Mouse (Mus musculus) hindbrain, embryonic 16.5 days (tissue): Measurements from ENCODE around the gene Osbp. TPM values are rescaled to one million over a fixed set of nuclear protein-coding genes. Genes with fewer than 3 reads are reported as not detected.
A peak's percentile ranks its signal among the peaks of the same experiment; 100 is the strongest.
"Not testable (repeated sequence)": the region's sequence is repeated elsewhere in the genome, so short reads cannot be mapped to it uniquely, and the experiment has no call there.

Experiments
- ATAC-seq: fragments of 200-750 bp; cut with Nextera tagmentation; 2 replicates; pipeline ENCODE4 v1.8.0; 2017; ENCODE audit warnings: moderate TSS enrichment, moderate library complexity
- H3K27ac ChIP-seq: fragments of 300-500 bp; sonication (generic); 2 replicates; pipeline ENCODE4 v1.5.1; 2014; ENCODE audit warnings: low read depth, mild to moderate bottlenecking, control low read depth, low read length, moderate library complexity
- H3K27me3 ChIP-seq: fragments of 300-500 bp; sonication (generic); replicated peaks from 2 replicates; pipeline ENCODE4 v1.6.1; 2014; ENCODE audit warnings: low read length; ENCODE audit not compliant: control insufficient read depth, insufficient read depth
- H3K36me3 ChIP-seq: fragments of 300-500 bp; sonication (generic); 2 replicates; pipeline ENCODE4 v1.6.1; 2014; ENCODE audit warnings: mild to moderate bottlenecking, low read length, moderate library complexity, mixed read lengths; ENCODE audit not compliant: control insufficient read depth, insufficient read depth
- H3K4me1 ChIP-seq: fragments of 300-500 bp; sonication (generic); 2 replicates; pipeline ENCODE4 v1.6.1; 2014; ENCODE audit warnings: low read depth, low read length; ENCODE audit not compliant: control insufficient read depth, insufficient read depth
- H3K4me2 ChIP-seq: fragments of 300-500 bp; sonication (generic); 2 replicates; pipeline ENCODE4 v1.6.1; 2014; ENCODE audit warnings: mild to moderate bottlenecking, low read length, control low read depth, moderate library complexity
- H3K4me3 ChIP-seq: fragments of 300-500 bp; sonication (generic); 2 replicates; pipeline ENCODE4 v1.5.1; 2014; ENCODE audit warnings: mild to moderate bottlenecking, low read length, control low read depth, moderate library complexity
- H3K9ac ChIP-seq: fragments of 300-500 bp; sonication (generic); 2 replicates; pipeline ENCODE4 v1.6.1; 2014; ENCODE audit warnings: low read depth, mild to moderate bottlenecking, control low read depth, low read length, moderate library complexity
- H3K9me3 ChIP-seq: fragments of 300-500 bp; sonication (generic); 2 replicates; pipeline ENCODE4 v1.6.1; 2014; ENCODE audit warnings: mild to moderate bottlenecking, low read length, moderate library complexity; ENCODE audit not compliant: control insufficient read depth
- WGBS: fragments of 180-500 bp; shearing (Covaris S2); extraction: QIAGEN DNeasy Blood & Tissue Kit; methylation state at CpG from one replicate; pipeline ENCODE4 v1.1.7; 2014; 5-methylcytosine and 5-hydroxymethylcytosine counted together
- polyA plus RNA-seq: library from polyadenylated mRNA; unstranded; fragments of >200 nt; fragmentation: Nextera tagmentation; extraction: Ambion mirVana; gene quantifications from 2 replicates; pipeline ENCODE4 v1.2.1, GENCODE M21; 2015

The Osbp gene
- polyA plus RNA-seq, 1 experiment from 2014 or later, result 3.0 TPM

DNA sequence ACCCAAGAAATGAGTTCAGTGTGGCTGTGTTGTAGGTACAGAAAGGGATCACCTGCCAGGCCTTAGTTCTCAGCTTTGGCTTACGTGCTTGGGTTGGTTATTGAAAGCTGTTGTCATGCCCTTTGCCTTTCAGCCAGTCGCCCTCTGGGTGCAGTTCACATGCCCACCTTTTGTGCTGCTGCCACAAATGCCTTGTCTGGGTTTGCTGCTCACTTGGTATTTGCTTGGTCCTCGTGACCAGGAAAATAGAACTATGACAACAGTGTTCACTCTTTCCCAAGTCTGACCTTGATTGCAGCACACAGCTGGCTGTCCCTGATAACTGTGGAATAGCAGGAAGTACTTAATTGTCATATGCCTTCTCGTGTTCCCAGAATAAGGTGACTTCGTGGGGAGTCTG is 11.6 kb downstream of the Osbp start:
- no peak overlapping the region for H3K4me3 ChIP-seq
- no peaks in the 10 kb centered on the region for H3K4me1 ChIP-seq
- peaks cover 67% of the 10 kb centered on the region for H3K36me3 ChIP-seq
- H3K27ac ChIP-seq, result no peak overlapping the region
- H3K9me3 ChIP-seq, result no peaks in the 10 kb centered on the region
- no peaks in the 10 kb centered on the region for H3K27me3 ChIP-seq
- H3K4me2 ChIP-seq, result no peak overlapping the region
- no peak overlapping the region for H3K9ac ChIP-seq
- WGBS, result 85% methylated on average over 5 of the region's 5 CpGs
- ATAC-seq, result no peak

DNA sequence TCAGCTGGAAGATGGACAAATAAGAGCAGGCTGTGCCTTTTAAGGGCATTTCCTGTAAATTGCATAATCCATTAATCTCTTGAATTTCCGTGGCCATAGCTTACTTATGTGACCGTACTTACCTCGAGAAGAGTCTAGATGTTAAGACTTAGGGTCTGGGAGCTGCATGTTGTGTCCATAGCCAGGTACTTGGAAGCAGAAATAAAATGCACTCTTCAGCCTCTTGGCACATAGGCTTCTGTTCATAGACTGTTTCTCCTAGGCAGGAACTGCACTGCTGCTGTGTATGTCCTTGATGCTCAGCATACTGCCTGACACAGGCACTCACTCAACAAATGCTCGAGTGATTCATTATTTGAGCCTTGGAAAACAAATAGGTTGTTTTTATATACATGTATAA is 14.7 kb downstream of the Osbp start:
- Histone ChIP-seq H3K27ac (no peak overlapping the region), H3K9ac (no peak overlapping the region), H3K9me3 (no peaks in the 10 kb centered on the region), H3K36me3 (peaks cover 65% of the 10 kb centered on the region), H3K4me3 (no peak overlapping the region), H3K4me1 (no peaks in the 10 kb centered on the region), H3K27me3 (no peaks in the 10 kb centered on the region), H3K4me2 (no peak overlapping the region)
- 90% methylated on average over 4 of the region's 4 CpGs for WGBS
- ATAC-seq, result no peak

DNA sequence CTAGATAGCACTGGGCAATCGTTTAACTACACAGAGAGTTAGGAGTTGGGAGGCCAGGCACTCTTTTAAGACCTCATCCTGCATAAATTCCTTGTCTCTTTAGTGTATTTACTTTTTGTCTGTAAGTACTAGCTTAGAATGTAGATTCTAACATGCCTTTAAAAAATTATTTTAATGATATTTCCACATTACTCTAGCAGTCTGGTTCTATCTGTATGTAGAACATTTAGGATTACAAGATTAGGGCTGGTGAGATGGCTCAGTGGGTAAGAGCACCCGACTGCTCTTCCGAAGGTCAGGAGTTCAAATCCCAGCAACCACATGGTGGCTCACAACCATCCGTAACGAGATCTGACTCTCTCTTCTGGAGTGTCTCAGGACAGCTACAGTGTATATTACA is 18.9 kb downstream of the Osbp start:
- not testable (repeated sequence) for H3K9ac ChIP-seq, ATAC-seq, H3K4me2 ChIP-seq, H3K27ac ChIP-seq, H3K27me3 ChIP-seq, H3K4me3 ChIP-seq, H3K9me3 ChIP-seq, H3K4me1 ChIP-seq
- 82% methylated on average over 5 of the region's 5 CpGs for WGBS
- H3K36me3 ChIP-seq, result peaks cover 57% of the 10 kb centered on the region

DNA sequence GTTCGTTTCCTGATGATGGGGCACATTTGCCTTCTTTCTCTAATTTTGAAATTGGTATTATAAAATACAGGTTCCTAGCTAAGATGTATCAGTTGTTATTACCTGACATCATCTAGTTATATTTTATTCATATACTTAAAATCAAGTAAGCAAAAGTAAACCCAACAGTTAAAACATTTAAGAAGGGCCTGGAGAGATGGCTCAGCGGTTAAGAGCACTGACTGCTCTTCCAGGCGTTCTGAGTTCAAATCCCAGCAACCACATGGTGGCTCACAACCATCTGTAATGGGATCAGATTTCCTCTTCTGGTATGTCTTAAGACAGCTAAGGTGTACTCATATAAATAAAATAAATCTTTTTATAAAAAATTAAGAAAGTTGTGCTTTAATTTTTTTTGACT is 22.1 kb downstream of the Osbp start:
- ATAC-seq, result no peak
- Histone ChIP-seq H3K9me3 (no peaks in the 10 kb centered on the region), H3K36me3 (peaks cover 46% of the 10 kb centered on the region), H3K4me1 (no peaks in the 10 kb centered on the region), H3K27me3 (no peaks in the 10 kb centered on the region), H3K4me3 (no peak overlapping the region), H3K9ac (no peak overlapping the region), H3K27ac (no peak overlapping the region), H3K4me2 (no peak overlapping the region)
- 92% methylated on average over 3 of the region's 3 CpGs for WGBS

DNA sequence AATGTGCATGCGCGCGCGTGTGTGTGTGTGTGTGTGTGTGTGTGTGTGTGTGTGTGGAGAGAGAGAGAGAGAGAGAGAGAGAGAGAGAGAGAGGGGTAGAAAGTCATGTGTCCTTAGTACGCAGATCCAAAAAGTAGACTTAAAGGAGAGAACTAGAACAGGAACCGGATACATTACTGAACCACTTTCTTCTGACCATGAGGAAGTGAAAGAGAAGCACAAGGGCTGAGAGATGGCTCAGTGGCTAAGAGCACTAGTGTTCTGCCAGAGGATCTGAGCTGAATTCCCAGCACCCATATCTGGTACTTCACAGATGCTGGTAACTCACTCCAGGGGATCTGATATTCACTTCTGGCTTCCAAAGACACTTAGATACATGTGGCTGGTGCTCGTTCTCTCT is 23.6 kb downstream of the Osbp start:
- WGBS, result 97% methylated on average over 7 of the region's 7 CpGs
- peaks cover 34% of the 10 kb centered on the region for H3K36me3 ChIP-seq
- ATAC-seq, result no peak

DNA sequence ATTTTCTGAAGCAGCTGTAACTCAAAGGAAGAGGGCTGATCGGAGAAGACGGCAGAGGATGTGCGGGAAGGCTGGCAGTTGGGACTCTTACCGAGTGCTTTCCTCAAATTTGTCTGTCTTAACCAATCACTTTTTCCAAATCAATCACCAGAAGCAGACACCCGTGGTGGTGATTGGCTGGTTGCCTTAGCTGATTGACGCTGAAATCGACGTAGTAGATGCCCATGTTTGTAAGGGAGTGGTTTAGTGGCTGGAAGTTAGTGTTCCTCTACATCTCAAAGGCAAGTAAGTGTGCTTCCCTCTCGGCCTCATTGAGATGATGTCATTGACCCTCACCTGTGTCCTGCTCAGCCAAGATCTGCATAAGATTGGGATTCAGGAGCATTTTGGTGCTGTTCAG is 26.3 kb downstream of the Osbp start:
- H3K36me3 ChIP-seq, result peaks cover 34% of the 10 kb centered on the region
- 94% methylated on average over 9 of the region's 9 CpGs for WGBS
- ATAC-seq, result no peak
- H3K27me3 ChIP-seq, result no peaks in the 10 kb centered on the region
- H3K4me3 ChIP-seq, result no peak overlapping the region
- H3K9me3 ChIP-seq, result no peaks in the 10 kb centered on the region
- no peak overlapping the region for H3K4me2 ChIP-seq
- no peak overlapping the region for H3K9ac ChIP-seq
- H3K4me1 ChIP-seq, result no peaks in the 10 kb centered on the region
- H3K27ac ChIP-seq, result no peak overlapping the region

More for the DNA sequence above, 23.6 kb downstream of the Osbp start:
- Histone ChIP-seq H3K4me3 (no peak overlapping the region), H3K4me1 (no peaks in the 10 kb centered on the region), H3K9me3 (no peaks in the 10 kb centered on the region), H3K27me3 (no peaks in the 10 kb centered on the region), H3K27ac (no peak overlapping the region), H3K9ac (no peak overlapping the region), H3K4me2 (no peak overlapping the region)

DNA sequence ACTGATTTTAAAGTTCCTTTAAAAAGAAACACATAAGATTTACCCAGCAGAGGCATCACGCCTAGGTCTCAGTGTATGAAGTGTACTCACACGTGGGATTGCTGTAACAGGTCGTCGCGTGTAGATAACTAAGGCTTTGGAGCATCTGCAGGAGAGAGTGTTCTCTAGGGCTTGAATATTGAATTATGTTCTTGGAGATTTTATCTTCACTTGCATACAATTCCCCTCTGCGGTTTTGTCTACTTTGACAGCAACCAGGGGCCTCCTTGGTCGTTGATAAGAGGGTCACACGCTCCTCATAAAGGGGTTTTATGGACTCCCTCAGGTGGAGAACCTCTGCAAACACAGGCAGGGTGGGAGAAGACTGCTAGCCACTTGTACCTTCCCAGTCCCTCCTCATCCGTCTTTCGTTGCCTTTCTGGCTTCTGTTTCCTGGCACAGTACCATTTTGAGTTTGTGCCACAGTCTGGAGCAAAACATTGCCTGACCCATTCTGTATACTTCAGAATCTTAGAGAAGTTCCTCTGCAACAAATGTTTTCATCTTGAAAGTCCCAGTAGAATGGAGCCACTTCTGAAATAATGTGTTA is 26.8 kb downstream of the Osbp start:
- 96% methylated on average over 10 of the region's 10 CpGs for WGBS

DNA sequence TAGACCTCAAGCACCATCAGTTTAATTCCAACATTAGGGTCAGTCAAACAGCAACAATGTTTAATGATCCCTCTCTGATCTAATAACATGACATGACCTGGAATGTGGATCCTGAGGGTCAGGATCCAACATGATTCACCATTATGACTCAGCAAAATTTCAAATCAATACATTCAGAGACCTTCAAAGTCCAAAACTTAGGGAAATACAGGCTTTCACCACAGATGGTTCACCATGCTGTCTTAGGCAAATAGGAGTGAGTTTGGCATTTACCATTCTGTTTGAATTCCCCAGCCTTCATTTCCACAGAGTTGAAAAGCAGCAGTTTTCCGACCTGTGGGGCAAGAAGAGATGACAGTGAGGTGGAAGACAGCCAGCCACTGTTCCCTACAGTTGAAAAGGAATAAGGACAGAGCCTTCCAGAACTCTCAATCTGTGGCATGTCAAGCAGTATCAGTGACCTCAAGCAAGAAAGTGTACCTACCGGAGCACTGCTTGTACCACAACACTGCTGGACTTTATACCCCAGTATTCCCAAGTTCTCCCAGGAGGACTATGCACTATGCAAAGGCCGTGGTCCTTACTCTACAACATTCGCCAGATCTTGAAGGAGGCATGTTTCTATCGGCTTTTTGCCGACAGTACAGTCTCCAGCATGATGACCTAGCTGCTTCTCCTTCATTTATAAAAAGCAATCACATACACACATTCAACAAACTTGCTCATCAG is 29.1 kb downstream of the Osbp start:
- Histone ChIP-seq H3K4me1 (no peaks in the 10 kb centered on the region), H3K4me3 (no peak overlapping the region), H3K36me3 (peaks cover 20% of the 10 kb centered on the region), H3K9ac (no peak overlapping the region), H3K27ac (no peak overlapping the region), H3K27me3 (no peaks in the 10 kb centered on the region), H3K4me2 (no peak overlapping the region), H3K9me3 (no peaks in the 10 kb centered on the region)
- no peak for ATAC-seq
- 90% methylated on average over 6 of the region's 6 CpGs for WGBS

More for the DNA sequence above, 26.8 kb downstream of the Osbp start:
- Histone ChIP-seq H3K9ac (no peak overlapping the region), H3K27ac (no peak overlapping the region), H3K4me1 (no peaks in the 10 kb centered on the region), H3K36me3 (peaks cover 34% of the 10 kb centered on the region), H3K4me3 (no peak overlapping the region), H3K4me2 (no peak overlapping the region), H3K27me3 (no peaks in the 10 kb centered on the region), H3K9me3 (no peaks in the 10 kb centered on the region)
- ATAC-seq, result no peak

DNA sequence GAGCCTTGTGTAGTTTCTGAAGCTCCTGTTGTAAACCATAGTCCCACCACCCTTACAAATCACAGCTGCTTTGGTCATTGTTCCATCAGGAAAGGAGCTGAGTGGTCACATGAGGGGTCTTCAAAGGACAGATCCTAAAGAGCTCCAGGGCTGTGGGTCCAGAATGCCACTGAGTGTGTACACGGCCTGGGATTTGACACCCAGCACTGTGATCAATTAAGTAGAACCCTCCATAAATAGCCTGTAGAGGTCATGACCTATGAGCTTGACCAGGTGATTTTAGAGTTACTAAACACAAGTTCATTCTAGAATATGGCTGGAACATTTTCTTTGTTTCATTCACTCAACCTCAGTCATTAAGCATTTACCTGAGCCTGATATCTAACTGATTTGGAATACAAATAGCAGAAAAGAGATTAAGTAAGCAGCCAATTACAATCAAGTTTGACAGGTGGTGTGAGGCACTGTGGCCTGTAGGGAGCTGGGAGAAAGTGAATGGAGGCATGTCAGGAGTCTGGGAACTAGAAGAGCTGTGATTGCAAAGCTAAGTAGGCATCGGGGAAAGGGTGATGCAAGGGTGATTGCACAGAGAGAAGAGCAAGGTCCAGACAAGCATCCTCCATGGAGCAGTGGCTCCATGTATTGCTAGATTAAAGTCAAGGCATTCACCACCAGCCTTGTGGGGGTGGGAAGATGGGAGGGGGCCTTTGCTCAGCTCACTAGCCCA is 30.1 kb downstream of the Osbp start:
- 73% methylated on average over 2 of the region's 2 CpGs for WGBS
- Histone ChIP-seq H3K27ac (no peak overlapping the region), H3K4me3 (no peak overlapping the region), H3K9ac (no peak overlapping the region), H3K9me3 (no peaks in the 10 kb centered on the region), H3K27me3 (no peaks in the 10 kb centered on the region), H3K36me3 (peaks cover 20% of the 10 kb centered on the region), H3K4me1 (no peaks in the 10 kb centered on the region), H3K4me2 (no peak overlapping the region)
- peak; percentile 40; the same call in 1 of the 2 replicates for ATAC-seq
